Mouse (Mus musculus): ENCODE measurements around the gene Cacna1a.

Gene Cacna1a

DNA sequence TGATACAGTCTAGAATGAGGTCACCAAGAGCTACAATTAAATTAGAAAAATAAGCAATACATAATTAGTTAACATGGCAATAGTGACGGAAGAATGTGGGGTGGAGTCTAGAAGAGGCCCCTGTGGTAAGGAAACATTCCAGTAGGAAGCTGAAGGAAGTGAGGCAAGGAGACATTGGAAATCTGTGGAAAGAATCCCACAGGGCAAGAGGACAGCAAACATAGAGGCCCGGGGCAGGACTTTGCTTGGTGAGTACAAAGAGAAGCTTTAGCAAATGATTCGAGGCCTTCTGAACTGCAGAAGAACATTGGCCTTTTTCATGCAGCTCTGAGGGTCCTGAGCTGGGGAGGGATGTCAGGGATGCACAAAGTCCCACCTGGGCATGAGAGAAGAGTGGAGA lies at the start of gene Cacna1a:
Gene Cacna1a (plus strand): TSS at position 166 of the 400 bp plus-strand sequence.
- no peak for DNase-seq

DNA sequence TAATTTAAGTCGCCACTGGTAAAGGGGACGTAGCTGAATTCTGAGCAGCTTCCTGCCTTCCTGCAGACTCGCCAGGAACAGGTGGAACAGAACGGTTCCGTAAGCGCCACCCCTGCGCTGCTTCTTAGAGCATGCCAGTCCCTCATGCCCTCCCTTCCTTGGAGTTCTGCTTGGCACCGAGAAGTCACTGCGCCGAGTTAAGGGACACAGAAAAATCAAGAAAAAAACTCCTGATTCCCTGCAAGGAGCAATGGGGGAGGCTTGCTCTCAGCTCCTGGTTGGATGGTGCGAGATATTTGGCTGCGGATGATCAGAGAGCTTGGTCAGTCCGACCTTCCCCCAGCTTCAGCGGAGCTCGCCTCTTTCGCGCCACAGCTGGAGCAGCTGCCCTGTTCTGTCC lies 49.7 kb upstream of the Cacna1a start:
- DNase-seq: no peak

DNA sequence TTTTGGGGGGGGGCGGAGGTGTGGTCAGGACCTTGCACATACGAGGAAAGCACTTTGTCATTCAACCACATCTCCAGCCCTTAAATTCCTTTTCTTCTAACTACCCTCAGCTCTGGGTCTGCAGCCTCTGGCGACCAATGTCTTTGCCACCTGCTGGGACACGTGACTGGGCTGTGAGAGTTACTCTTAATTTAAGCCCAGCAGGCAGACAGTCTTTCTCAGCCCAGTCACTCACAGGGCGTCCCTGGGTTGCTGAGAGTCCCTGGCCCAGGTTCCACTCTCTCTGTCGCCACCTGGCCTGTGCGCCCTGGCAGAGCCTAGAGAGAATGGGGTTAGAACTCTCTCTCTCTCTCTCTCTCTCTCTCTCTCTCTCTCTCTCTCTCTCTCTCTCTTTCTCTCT lies 48.9 kb upstream of the Cacna1a start:
- no peak for DNase-seq

DNA sequence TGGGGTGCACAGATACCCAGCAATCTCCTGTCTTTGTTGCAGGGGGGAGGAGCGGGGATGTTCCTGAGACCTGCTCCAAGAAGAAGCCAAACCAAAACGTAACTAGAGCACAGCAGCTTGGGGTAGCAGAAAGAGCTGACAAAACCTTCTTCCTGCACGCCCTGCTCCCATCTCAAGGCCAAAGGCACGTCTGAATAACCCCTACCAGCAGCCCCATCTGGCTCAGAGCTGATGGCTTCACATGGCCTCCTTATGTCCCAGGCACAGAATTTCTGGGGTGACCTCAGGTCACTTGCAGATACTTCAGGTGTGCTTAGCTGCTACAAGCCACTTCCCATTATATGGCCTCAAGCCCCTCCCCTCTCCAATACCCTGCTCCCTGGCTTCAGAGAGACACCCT lies 48.4 kb upstream of the Cacna1a start:
- DNase-seq: no peak

DNA sequence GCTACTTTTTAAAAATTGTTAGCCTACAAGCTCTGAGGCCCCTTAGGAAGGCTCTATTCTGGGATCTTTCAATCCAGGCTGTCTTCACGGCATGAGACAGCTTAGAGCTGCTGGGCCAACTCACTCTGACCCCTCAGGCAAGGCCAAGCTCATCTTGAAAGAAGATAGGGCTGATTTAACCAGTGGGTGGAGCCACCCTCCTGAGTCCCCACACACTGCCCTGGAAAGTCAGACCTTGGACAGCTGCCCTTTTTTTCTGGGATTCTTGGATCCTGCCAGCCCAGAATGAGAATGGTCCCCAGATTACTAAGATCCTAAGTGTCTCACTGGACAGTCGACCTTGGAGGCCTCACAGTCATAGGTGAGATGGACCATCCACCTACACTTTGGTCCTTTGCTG lies 47.6 kb upstream of the Cacna1a start:
- DNase-seq: no peak

DNA sequence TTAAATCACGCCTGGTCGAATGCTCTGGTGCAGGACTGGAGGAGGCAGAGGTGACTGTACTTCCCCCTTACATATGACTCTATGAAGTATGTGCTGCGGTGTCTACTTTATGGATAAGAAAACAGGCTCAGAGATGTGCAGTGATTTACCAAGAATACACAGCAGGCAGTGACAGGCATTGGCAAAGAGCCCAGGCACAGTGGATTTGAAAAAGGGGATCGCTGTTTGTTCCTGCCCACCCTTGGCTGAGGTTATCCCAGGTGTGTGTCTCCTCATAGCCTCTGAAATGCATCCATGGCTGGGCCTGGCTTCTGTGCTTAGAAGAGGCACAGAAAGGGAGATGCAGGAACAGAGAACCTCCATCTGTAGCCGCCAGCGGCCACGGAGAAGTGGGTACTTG lies 42.7 kb upstream of the Cacna1a start:
- no peak for DNase-seq

DNA sequence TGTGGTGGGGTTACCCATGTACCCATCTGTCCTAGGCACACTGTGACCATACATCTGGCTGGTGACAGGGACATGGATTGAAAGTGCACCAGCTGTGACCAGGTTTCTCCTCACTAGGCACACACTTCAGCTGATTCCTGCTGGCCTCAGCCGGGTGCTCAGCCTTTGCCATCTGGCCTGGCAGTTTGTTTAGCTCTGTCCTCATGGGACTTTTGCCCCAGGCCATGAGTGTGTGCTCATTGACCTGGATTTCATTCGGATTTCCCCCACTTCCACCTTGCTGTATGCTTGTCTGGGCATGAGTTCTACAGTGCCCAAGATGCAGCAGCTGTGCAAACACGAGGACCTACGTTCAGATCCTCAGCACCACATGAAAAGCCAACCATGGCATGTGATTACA lies 41.8 kb upstream of the Cacna1a start:
- DNase-seq: no peak

DNA sequence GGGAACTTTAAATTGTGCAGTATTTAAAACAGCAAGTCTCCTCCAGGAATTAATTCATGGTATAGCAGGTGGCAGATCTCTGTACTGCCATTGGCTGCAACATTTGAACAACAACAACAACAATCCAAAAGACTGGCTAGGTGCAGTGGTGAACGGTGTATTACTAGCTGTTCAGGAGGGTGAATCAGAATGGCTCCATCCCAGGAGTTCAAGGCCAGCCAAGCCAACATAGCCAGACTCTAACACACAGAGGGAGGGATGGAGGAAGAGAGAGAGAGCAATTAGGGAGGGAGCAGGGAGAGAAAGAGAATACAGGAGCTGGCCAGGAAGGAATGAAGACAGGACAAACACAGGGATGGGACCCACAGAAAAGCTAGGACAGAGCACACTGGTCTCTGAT lies 38.7 kb upstream of the Cacna1a start:
- no peak for DNase-seq

DNA sequence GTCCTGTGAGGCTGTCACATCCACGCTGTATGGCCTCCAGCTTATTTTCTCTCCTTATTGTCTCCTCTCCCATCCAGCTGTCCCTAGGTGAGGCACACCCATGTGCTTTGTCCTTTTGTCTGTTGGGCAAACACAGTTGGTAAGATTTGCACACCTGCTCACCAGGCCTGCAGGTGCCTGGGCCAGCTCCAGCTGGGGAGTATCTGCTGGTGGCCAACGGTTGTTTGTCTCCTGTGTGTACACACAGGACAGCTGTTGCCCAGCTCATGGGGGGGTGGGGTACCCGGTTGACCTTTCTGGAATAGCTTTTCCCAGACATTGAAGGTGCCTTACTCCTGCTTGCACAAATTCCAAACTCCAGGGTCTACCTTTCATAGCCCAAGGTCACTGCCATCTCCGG lies 37.3 kb upstream of the Cacna1a start:
- DNase-seq: no peak

DNA sequence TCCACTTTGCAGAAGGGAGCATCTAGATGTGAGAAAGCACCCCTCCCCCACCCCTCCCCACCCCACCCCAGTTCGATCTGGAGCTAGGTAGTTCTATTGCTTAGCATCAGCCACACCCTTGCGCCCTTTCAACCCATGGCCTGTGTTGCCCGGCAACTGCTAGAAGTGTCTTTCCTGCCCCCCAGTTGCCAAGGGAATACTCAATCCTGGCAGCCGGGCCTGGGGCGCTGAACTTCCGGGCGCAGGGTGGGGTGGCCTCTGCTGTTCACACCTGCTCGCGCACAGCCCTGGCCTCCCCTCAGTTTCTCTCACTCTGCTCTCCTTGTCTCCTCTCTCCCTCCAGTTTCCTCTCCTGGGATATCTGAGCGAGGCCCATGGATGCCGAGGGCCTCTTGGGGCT lies 31.8 kb upstream of the Cacna1a start:
- DNase-seq: no peak

DNA sequence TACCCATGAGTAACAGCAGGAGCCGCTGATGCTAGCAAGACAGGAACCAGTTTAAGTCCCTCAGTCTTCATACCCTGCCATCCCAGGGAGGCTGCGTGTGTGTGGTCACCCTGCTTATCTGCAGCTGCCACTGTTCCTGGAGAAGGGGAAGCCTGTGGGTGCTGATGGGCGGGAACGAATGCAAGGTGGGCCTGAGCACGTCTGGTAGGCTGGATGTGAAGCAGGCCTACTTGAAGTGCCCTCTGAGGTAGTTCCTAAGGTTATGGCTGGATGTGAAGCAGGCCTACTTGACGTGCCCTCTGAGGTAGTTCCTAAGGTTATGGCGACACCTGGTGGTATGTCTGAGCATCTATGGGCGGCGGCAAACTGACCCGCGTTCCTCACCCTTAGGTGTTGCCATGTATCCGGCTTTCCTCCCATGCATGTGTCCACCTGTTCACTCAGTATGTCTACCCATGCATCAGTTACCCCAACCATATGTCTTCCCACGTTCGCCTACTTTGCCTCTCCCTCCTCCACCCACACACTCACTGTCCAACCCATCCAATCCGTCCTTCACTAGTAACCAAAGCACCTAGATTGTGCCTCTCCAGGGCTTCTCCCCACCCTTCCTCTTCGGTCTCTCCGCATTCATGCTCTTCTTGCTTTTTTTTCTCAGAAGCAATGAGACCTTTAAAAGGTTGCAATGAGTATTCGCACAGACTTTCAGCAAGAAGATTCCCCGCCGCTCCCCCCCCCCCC lies 30.4 kb upstream of the Cacna1a start:
- DNase-seq: peak; percentile 82

DNA sequence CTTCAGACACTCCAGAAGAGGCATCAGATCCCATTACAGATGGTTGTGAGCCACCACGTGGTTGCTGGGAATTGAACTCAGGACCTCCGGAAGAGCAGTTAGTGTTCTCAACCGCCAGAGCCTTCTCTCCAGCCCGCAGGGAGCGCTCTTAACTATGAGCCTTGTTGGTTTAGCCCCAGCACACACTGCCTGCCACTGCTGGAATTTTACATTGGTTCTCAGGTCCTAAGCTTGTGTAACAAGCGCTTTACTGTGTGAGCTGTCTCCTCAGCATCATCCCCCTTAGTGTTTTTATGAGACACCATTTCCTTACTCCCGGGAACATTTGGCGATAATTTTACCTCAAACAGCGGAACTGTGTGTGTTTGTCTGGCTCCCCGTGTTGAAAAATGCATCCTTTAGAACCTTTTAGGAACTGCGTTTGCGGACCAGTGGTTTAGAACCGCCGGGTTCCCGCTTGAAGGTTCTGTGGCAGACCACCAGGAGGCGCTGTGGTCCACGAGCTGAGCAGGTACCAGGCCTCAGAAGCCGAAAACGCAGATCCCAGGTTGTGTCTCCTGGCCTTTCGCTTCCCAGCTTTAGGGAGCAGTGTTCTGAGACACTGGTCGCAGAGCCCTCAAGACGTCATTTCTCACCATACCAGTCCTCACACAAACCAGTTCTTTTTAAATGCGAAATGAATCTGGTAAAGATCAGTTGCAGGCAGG lies 24.7 kb upstream of the Cacna1a start:
- peak; percentile 89 for DNase-seq

DNA sequence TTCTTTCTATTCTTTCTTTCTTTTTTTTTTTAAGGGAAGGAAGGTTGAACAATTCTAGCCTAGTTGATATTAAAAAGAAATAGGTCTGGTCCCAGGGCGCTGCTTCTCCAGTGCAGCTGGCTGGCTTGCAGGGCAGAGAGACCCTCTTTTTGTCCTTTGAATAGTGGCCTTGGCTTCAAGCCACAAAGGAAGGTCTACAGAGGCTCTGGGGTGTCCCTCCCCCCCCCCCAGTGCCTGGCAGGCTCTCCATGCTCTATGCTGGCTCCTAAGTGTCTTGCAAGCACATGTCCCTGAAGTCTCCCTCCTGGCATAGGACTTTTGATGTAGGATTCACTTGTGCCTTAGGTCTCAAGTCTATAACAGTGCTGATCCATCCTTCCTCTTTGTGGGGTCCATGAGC lies 23.0 kb upstream of the Cacna1a start:
- DNase-seq: no peak

DNA sequence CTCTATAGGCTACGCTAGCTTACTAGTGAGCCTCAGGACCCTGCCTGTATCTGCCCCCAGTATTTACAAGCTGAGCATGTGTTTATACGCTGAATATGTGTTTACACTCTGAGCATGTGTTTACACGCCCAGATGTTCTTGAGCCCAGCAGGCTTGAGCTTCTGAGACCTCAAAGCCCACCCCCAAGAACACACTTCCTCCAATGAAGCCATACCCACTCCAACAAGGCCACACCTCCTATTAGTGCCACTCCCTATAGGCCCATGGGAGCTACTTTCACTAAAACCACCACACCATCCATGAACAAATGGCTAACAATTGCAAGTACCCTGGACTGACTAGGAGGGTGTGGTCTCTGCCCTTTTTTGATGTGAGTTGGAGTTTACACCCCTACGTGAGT lies 17.3 kb upstream of the Cacna1a start:
- no peak for DNase-seq

DNA sequence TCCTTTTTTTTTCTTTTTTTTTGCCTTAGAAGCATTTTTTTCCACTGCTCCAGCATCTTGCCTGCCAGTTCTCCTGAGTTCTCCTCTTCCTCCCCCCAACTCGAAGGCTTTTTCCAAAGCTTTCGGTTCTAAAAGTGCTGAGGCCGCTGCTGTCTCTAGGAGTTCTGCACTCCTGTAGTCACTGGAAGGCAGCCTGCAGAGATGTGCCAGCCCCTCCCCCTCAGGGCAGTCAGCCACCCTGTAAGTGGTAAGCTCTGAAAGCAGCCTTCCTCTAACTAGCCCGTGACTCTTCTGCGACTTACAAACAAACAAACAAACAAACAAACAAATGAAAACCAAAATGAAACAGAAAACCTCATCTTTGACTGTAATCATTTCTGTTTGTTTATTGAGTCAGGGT lies 13.2 kb upstream of the Cacna1a start:
- no peak for DNase-seq

DNA sequence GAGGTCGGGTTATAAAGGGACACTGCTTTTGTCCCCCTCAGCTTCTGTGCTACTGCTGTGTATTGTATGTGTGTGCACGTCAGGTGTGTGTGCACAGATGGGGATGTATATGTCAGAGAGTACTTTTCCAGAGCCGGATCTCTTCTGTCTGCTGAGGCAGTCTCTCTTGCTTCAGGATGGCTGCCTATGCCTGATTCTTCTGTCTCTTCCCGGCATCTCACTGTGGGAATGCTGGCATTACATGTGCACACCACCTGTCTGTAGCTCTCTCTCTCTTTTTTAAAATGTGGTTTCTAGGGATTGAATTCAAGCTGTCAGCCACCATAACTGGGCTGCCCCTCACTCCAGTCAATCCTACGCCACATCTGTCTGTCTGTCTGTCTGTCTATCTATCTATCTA lies 12.4 kb upstream of the Cacna1a start:
- DNase-seq: no peak

DNA sequence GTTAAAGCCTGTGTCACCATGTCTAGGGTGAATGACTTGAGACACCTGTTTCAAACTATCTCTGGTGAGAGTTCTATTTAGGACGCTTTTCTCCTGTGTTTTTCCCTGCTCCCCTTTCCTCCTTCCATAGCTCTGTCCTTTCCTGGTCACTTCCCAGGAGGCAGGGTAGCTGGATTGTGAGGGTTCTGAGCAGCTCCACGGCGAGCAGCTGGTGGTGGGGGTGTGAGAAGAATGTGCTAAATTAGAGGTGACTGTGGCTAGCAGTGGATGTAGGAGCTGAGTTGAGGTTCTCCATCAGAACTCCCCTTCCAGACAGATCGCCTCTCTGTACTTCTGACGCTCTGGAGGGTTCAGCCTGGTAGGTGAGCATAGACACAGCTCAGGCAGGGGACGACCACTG lies 11.7 kb upstream of the Cacna1a start:
- DNase-seq: no peak

DNA sequence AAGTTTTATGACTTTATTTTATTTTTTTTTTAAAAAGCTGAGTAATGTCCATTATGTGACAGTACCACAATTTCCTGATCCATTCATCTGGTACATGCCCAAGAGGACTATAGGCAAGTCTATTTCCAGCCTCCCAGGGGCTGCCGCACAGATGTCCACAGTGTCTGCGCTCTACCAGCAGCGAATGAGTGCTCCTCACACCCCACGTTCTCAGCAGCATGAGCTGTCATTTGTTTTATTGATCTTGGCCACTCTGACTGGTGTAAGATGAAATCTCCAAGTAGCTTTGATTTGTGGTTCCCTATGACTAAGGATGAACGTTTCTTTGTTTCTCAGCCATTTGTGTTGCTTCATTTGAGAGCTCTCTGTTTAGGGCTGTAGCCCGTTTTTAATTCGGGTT lies 6.6 kb upstream of the Cacna1a start:
- no peak for DNase-seq

DNA sequence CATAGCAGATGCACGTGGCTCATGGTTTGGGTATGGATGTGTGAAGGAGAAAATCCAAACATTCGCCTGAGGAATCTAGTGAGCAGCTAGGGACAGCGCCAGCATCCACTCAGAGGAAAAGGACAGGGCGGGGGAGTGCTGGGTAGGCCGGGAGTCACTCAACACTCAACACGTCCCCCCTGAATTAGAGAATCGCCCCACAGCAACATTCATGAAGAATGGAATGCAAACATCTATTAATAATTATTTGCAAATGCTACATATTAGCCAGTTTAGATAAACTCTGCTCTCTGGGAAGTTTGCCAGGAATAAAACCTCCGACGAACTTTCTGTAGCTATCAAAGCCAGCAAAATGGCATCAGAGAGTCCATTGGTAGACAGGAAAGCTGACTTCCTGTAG lies 533 bp downstream of the Cacna1a start:
- DNase-seq: no peak

DNA sequence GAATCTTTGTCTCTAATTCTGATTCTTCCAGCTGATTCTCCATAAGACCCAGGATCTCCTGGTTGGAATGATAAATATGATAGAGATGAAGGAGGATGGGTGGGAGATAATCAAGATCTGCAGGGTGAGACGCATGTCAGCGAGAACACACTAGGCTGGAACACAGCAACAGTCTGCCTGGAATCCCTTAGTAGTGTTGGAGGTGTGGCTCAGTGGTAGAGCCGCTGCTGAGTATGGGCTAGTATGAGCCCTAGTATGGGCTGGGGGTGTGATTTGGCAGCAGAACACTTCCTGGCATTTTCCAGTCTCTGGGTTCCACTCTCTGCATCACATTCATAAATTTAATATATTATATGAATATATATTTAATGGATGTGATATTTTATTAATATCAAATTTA lies 933 bp downstream of the Cacna1a start:
- no peak for DNase-seq

DNA sequence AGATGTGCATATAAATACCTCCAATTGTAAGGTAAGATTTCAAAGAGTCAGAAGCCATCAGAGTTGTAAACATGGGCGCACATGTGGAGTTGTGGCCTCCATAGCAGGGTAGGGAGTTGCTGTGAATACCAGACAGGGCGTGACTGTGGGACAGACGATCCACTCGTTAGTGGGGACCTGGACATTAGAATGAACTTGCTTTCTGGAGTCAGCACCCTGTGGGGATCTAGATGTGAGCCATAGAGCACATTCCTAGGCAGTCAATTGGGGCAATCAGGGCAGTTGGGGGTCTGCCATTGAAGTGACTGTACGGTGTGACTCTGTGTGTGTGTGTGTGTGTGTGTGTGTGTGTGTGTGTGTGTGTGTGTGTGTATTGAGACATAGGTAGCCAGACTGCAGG lies 3.4 kb downstream of the Cacna1a start:
- DNase-seq: no peak

DNA sequence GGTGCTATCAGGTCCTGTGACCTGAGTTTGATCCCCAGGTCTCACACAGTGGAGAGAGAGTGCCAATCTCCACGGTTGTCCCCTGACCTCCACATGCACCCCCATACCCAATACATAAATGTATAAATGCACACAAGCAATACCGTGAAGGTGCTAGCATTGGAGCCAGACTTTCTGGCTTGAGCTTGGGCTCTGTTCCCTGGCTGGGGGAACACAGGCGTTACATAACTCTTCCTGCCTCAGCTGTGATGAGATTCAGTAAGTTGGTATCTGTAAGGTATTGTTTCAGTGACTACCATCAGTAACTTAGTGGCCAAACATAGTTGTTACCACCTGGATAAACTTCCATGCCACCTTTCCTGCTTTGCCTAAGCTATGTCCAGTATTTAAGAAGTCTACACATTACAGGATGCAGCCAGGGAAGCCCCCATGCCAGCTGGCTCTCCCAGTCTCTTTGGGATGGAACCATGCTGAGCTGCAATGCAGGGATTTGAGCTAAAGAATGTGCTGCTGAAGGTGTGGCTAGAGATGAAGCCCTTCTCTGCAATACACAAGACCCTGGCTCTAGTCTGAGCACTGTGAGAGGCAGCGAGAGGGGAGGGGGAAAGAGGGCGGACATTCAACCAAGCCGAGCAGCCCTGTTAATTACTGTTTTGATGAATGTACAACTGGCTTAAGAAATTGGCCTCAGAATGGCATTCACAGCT lies 7.7 kb downstream of the Cacna1a start:
- no peak for DNase-seq

DNA sequence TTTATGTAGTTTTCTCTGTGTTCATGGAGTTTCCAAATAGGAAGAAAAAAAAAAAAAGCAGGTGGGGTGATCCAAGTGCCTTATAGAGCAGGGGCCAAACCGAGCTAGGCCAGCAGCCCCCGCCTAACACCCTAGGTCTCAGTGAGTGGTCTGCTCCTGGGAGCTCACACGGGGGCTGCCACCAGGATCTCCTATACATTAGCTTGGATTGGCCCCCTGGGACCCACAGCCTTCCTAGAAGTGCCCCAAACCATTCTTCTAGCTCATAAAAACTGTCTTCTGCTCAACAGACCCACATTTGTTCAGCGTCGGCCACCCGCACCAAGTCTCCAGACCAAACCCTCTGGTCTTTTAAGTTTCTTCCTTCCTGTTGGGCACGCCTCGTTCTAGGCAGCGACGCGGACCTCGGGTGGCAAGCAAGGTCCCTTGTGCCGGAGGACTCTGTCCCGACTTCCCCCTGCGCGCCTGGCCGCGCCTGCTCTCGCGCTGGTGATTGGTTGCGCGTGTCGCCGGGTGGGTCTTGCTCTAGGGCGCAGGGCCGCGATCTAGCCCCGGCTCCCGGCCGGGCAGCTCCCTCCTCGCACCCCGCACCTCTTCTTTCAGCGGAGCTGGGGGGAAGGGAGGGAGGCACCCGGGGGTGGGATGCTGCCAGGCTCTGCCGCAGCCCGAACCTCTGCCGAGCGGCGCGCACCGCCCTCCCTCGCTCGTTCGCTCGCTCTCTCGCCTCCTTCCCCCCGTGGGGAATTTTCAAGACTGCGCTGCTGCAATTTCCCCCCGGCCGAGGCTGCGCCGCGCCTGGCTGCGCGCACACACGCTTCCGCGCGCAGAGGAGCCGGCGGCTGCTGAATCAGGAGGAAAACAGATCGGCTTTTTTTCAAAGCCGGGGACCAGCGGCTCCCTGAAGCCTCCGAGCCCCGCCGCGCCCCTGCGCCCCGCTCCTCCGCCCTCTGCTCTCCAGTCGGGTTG lies 25.9 kb downstream of the Cacna1a start:
- peak; percentile 24 for DNase-seq

Measured in thymus, postnatal 4 days (tissue).